Mouse (Mus musculus): ENCODE results near the gene Zdhhc5. TPM values are rescaled to one million over a fixed set of nuclear protein-coding genes. Genes with fewer than 3 reads are reported as not detected.

Gene Zdhhc5
- polyA plus RNA-seq (2017; shearing (Covaris generic)): 50.4 TPM

DNA sequence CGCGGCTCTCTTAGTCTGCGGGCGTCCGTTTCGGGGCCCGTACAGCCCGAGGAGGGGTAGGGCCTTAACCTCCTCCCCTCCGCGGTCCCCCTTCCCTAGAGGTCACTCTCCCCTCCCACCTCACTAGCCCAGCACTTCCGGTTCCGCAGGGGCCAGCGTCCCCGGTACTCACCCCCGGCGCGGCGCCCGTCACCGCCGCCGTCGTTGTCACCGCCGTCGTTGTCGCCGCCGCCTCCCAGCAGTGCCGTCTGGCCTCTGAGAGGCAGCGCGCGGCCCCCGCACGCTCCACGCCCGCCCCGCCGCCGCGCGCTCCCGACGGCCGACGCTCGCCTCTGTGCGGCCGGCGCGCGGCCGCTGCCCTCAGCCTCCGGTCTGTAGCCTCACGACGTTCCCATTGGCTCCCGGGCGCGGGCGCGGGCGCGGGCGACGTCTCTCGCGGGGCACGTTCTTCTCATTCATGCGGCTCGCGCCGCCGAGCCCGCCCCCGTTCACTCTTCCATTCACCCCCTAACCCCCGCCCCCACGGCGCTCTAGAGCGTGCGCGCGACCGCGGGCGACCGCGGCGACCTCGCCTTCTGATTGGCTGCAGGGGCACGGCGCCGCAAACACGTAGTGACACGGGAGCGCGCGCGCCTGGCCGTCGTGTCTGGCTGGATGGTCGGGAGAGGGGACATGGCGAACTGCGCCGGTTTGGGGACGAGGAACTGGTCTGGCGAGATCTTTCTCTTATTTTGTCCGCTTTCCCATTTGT is at the start of gene Zdhhc5:
TSS of gene Zdhhc5 (minus strand) at position 370 of the 751 bp plus-strand sequence.

DNA sequence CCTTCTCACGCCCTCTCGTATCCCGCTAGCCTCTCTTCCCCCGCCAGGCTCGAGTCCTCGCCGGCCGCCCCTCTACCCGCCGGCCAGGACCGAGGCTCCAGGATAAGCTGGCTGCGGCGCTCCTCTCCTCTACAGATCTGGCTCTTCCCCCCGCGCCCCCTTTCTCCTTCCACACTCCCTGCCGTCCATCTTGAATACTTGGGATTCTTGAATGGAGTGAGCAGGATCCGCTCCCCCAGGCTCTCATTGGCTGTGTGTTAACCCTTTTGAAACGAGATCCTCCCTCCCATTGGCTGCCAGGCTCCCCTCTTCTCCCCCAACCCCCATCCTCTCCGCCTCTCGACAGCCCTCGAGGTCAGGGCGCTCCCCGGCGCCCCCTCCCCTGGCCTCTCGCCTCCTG is 28.6 kb upstream of the Zdhhc5 start, which contains the start of gene Gm19426:
TSS of gene Gm19426 (minus strand) at position 95 of the 400 bp plus-strand sequence.

GRCm38 (mm10) chr2:84733579-84734300 is 18.8 kb upstream of the Zdhhc5 start, which contains the start of gene Ypel4:
TSS of gene Ypel4 (plus strand) at chr2:84734058.

DNA sequence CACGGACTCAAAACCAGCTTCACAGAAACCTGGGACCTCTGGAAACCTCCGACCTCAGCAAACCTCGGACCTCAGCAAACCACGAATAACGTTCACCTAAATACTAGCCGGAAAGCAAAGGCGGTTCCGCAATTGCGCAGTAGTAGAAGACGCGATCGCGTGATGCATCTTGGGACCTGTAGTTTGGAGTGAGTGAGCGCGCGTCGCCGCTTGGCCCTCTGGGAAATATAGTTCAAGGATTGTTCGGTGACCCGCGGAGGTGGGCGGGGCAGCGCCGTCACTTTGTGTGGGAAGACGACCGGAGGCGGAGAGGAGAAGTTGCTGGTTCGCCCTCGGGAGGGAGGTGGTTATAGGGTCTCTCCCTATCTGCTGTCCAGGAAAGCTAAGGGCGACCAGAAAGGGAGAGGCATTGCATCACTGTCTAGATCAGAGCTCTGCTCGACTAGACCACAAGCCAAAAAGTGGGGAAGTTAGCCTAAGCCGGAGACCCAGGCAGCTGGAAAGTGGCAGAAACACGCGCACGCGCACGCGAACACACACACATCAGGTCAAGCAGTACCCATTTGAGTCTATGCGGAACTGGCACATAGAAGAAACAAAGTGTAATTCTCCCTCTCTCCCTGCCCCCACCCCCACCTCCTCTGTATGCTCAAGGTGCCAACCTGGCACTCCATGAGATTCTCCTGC is 12.3 kb upstream of the Zdhhc5 start, which contains the start of gene Clp1:
TSS of gene Clp1 (minus strand) at position 179 of the 687 bp plus-strand sequence.

DNA sequence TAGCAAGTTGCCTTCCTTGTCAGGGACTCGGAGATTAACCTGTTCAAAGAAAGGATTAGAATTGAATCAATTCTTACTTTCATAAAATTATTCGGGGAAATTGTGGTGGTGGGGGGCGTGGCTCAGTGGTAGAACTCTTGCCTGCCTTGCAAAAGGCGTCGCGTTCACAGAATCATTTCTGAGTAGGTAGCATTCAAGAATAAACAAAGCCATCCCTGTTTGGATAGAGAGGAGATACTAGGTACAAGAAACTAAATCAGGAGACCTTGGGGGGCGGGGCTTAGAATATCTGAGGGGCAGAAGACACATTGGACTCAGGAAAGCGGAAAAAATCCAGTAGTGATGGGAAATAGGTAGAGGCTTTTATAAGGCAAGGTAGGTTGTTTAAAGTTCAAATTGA is 36.0 kb downstream of the Zdhhc5 start, which contains the start of gene Tmx2:
TSS of gene Tmx2 (minus strand) at position 125 of the 400 bp plus-strand sequence.

DNA sequence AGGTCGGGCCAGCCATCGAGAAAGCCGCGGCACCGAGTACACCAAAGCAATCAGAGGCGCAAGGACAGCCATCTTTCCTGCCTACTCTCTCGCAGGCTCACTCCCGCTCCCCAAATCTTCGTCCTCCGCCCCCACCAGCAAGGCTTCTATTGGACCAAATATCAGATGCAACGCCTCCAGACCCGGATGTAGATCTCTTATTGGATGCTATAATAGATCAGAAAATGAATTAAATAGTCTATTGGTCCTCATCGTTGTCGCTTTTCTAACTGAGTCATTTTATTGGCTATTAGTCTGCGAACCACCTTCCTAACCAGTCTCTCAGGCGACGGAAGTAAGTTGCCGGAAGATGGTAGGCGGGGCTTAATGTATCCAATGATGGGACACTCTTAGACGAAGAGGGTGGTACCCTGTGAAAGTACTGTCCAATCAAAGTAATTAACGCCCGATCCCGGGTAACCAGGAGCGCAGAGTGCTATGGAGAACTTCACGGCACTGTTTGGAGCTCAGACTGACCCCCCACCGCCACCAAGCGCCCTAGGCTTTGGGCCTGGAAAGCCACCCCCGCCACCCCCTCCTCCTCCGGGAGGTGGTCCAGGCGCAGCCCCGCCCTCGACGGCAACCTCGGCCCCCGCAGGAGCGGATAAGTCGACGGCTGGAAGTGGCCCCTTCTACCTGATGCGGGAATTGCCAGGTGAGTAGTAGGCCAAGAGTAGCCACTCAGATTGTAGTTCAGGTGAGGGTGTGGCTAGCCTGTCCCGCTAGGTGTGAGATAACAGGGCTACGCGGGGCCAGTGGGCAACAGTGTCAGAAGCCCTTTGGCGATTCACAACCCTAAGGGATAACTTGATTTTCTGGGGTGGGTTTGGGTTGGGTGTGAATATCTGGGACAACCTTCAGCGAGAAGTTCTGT is 36.8 kb downstream of the Zdhhc5 start, which contains the start of the genes Gm28635 and Med19:
TSS of gene Gm28635 (minus strand) at position 74 of the 913 bp plus-strand sequence.
TSS of gene Med19 (plus strand) at position 435 of the 913 bp plus-strand sequence.

DNA sequence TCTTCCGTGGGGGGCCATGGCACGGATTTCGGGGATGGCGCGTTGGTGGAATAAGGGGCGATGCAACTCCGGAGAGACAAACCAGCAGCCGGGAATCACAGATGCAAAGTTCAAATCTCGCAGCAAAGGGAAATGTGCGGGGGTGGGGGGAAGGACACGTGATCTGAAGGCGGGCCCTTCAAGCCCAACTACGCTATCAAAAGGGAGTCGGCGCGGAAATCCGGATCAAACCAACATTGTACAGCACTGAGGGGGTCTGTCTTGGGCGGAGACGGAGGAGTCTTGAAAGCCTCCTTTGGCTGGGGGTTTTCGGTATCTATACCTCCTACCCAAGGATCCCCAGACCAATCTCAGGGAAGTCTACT is 44.4 kb downstream of the Zdhhc5 start, which contains the start of gene Selenoh:
TSS of gene Selenoh (minus strand) at position 202 of the 365 bp plus-strand sequence.

DNA sequence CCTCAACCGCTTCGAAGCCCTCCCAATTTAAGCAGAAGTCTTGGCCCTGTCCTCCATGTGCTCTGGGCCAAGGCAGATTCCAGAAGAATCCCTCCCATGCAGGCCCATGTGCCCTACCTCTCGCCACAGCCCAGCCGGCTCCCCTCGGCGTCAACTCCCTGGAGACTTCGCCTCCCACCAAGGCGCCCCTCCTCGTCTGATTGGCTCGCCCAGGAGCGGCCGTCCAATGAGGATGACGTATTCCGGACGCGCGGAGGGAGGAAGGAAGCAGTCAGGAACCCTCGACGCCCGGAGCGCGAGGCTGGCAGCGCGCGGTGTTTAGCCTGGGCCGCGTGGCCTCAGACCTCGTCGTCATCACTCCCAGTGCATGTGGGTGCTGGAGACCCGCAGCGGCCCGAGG is 56.2 kb downstream of the Zdhhc5 start, which contains the start of gene Btbd18:
TSS of gene Btbd18 (plus strand) at position 274 of the 400 bp plus-strand sequence.

GRCm38 (mm10) chr2:84650464-84651195 is 64.3 kb downstream of the Zdhhc5 start, which contains the start of gene Ctnnd1:
TSS of gene Ctnnd1 (minus strand) at chr2:84650765.

Other genes with a start within 250 kb of the Zdhhc5 start
- 12.0 TPM for gene Tfpi, start 238.4 kb downstream of the Zdhhc5 start, polyA plus RNA-seq (2017; shearing (Covaris generic))
- 1.8 TPM for gene Ctnnd1, start 64.4 kb downstream of the Zdhhc5 start, polyA plus RNA-seq (2017; shearing (Covaris generic))
- gene Btbd18, start 56.1 kb downstream of the Zdhhc5 start, polyA plus RNA-seq (2017; shearing (Covaris generic)): 0.20 TPM
- 89.3 TPM for gene Selenoh, start 44.4 kb downstream of the Zdhhc5 start, polyA plus RNA-seq (2017; shearing (Covaris generic))
- not detected for gene Gm28635, start 37.1 kb downstream of the Zdhhc5 start, polyA plus RNA-seq (2017; shearing (Covaris generic))
- 37.9 TPM for gene Med19, start 36.8 kb downstream of the Zdhhc5 start, polyA plus RNA-seq (2017; shearing (Covaris generic))
- gene Tmx2, start 36.0 kb downstream of the Zdhhc5 start, polyA plus RNA-seq (2017; shearing (Covaris generic)): 95.8 TPM
- gene Clp1, start 12.2 kb upstream of the Zdhhc5 start, polyA plus RNA-seq (2017; shearing (Covaris generic)): 58.8 TPM
- 0.55 TPM for gene Ypel4, start 18.9 kb upstream of the Zdhhc5 start, polyA plus RNA-seq (2017; shearing (Covaris generic))
- not detected for gene Gm19426, start 28.5 kb upstream of the Zdhhc5 start, polyA plus RNA-seq (2017; shearing (Covaris generic))
- not detected for gene Serping1, start 60.3 kb upstream of the Zdhhc5 start, polyA plus RNA-seq (2017; shearing (Covaris generic))
- gene Ube2l6, start 83.6 kb upstream of the Zdhhc5 start, polyA plus RNA-seq (2017; shearing (Covaris generic)): 32.8 TPM
- not detected for gene Smtnl1, start 107.5 kb upstream of the Zdhhc5 start, polyA plus RNA-seq (2017; shearing (Covaris generic))
- gene Timm10, start 111.8 kb upstream of the Zdhhc5 start, polyA plus RNA-seq (2017; shearing (Covaris generic)): 31.1 TPM
- gene Slc43a1, start 123.7 kb upstream of the Zdhhc5 start, polyA plus RNA-seq (2017; shearing (Covaris generic)): 7.9 TPM
- not detected for gene Rtn4rl2, start 171.5 kb upstream of the Zdhhc5 start, polyA plus RNA-seq (2017; shearing (Covaris generic))
- gene Slc43a3, start 221.4 kb upstream of the Zdhhc5 start, polyA plus RNA-seq (2017; shearing (Covaris generic)): 6.5 TPM

Measured in CD4-positive, CD25-positive, alpha-beta regulatory T cell (primary cell).